Mouse (Mus musculus) kidney, adult 18-20 months (tissue): ENCODE data around the gene Tmem230.
"Not testable (repeated sequence)": the region's sequence is repeated elsewhere in the genome, so short reads cannot be mapped to it uniquely, and the experiment has no call there.

ENCODE experiments used
- DNase-seq: peaks from one replicate; pipeline ENCODE4 v3.0.0; 2021

Tmem230 gene

GRCm38 (mm10) chr2:132270331-132270951, 22.8 kb upstream of the Tmem230 start:
- peak; percentile 65 for DNase-seq

- no peak for DNase-seq
These were observed 21.6 kb upstream of the Tmem230 start for GRCm38 (mm10) chr2:132269217-132269616.

GRCm38 (mm10) chr2:132266086-132266485, 18.5 kb upstream of the Tmem230 start:
- no peak for DNase-seq

GRCm38 (mm10) chr2:132265196-132265595, 17.6 kb upstream of the Tmem230 start:
- DNase-seq, result no peak

DNA sequence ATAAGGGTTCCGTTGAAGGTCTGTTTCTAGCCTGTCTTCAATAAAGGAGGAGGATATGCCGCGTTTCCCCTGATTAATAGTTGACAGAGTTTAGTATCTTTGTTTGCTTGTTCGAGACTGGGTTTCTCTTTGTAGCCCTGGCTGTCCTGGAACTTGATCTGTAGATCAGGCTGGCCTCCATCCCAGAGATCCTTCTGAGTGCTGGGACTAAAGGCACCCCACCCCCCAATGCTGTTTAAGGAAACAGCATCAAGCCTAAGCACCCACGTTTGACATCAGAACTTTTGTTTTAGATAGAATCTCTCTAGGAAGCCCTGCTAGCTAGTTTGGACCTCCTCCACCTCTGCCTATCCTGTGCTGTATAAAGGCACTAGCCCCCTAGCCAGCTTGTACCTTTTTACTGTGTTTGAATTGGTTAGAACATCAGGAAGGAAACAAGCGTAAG, 16.7 kb upstream of the Tmem230 start:
- no peak for DNase-seq

GRCm38 (mm10) chr2:132263421-132264265, 16.0 kb upstream of the Tmem230 start:
- DNase-seq, result peak; percentile 55

- DNase-seq, result peak; percentile 99
These were observed 15.3 kb upstream of the Tmem230 start, which contains the start of gene Cds2 for GRCm38 (mm10) chr2:132262879-132263398. Cds2 (plus strand) TSS chr2:132263148.

GRCm38 (mm10) chr2:132262175-132262574, 14.6 kb upstream of the Tmem230 start:
- DNase-seq, result no peak

DNA sequence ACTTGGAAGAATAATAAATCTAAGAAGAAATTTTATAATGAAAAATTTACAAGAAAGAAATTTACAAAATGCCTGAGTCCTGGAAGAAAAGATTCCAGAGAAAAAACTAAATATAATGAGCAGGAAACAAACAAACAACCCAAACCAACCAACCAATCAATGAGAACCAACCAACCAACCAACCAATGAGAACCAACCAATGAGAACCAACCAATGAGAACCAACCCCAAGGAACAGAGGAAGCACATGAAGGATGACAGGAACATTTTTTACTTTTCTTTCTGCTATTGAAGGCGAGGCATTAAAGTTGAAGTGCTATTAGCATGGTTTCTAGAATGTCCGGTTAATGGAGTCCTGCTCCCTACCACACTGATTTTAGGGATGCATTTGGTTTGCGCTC, 13.0 kb upstream of the Tmem230 start:
- DNase-seq, result no peak

GRCm38 (mm10) chr2:132257350-132258068, 9.9 kb upstream of the Tmem230 start:
- DNase-seq, result no peak

DNA sequence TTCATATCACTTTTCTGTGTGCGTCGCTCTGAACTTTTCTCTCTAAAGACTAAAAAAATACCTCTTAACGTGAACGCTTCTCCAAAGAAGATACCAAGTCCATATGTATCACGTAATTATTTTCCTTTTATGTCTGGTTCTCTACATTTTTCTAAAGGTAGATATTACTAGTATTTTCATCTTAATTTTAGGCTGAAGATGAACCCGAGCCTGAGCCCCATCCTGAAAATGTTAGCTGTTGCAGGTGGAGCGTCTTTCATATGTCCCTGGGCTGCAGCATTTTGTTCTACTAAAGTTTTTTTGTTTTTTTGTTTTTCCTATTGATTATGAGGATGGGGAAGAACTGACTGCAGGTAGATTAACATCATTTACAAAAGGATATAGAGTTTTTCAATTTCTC, 6.0 kb upstream of the Tmem230 start:
- no peak for DNase-seq

GRCm38 (mm10) chr2:132252542-132253528, 5.2 kb upstream of the Tmem230 start, which contains the start of gene Pcna:
Pcna (minus strand) TSS chr2:132253314.
- peak; percentile 97 for DNase-seq

DNA sequence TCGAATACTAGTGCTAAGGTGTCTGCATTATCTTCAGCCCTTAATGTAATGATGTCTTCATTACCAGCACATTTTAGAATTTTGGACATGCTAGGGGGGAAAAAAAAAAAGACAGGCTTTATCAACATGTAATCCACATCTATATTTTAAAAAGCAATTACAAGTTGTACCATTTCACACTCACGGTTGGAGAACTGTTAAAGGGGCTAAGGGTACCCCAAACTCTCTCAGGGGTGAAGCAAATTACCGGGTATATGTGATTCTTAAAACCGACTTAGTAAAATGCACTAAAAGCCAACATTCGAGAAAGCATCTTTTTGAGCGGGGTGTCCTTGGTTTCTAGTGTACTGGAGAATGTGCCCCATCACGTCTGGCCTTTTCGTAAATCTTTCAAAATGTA, 4.3 kb upstream of the Tmem230 start:
- DNase-seq, result no peak

- no peak for DNase-seq
These were observed 4.2 kb downstream of the Tmem230 start for GRCm38 (mm10) chr2:132243370-132243769.

DNA sequence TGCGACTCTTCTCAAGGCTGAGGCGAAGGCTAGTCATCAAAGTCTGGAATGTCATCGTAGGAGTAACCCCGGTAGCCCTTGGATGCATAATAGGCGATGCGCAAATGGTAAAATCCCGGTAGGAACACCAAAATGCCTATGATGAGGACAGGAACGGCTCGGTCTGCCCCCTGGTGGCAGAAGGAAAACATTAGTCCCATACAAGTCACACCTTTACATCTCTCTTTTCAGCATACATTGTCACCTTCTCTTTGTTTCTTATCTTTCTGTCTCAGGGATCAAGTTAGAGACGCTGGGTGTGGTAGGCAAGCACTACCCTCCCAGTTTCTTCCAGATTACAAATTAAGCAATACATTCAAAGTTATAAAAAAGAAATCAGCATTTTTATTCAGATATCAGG, 7.2 kb downstream of the Tmem230 start:
- DNase-seq, result peak; percentile 49

DNA sequence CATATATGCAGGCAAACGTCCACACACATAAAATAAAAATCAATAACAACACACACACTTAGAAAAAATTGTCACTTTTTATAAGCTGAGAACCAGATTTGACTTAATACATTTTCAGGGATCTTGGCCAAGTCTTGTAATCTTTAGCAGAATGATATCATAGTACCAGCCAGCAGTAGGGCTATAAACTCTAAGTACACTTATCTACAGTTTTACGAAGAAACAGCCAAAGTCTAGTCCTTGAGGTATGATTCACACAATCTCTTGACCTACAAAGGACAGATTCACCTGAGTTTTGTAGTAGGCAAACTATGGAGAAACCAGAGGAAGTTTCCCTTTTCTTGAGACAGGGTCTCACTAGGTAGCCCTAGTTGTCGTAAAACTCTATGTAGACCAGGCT, 8.2 kb downstream of the Tmem230 start:
- DNase-seq, result not testable (repeated sequence)

DNA sequence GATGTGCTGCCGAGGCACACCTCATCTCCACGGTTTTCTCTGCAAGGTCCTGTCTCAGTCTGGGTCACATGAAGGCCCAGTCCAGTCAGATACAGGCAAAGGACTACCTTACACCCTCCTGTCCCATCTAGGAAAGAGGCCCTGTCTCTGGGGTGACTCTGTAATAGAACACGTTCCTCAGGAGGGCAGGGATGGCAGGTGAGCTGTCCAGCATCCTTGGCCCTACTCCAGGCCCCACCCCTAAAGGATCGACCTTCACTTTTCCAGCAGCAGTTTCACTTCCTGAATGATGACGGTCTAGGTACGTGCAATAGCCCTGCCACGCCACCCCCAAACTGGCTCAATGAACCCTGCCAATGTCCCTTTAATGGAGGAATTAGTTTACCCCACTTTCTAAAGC, 11.6 kb downstream of the Tmem230 start:
- no peak for DNase-seq

GRCm38 (mm10) chr2:132235291-132235690, 12.3 kb downstream of the Tmem230 start:
- no peak for DNase-seq

DNA sequence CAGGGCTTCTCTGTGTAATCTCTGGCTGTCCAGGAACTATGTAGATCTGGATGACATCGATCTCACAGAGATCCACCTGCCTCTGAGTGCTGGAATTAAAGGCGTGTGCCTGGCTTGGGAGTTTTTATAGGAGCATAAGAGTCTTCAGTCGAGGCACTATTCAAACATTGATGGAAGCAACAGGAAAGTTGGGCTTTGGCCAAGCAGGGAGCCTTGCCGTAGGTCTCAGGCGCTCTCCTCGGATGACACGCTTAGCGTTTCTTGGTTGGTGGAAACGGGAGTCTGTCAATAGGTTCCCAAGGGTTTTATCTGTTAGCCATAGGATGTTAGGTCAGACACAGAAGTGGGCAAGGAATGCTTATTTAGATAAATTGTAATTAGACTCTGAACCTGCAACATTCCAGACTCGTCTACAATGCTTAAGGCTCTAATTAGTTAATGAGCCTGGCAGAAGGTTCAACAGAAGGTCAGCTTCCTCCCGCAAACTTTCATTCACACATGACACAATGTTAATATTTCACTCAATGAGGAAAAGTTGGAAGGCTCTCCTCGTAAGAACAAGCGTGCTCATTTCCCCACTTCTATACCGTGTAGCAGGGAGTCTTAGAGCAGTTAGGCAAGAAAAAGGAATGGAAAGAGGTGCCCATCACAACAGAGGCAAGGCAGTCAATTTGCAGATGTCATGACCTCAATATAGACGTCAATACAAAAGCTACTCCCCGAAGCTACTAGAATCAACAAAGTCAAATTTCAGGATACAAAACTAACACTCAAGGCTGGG, 13.4 kb downstream of the Tmem230 start:
- no peak for DNase-seq

DNA sequence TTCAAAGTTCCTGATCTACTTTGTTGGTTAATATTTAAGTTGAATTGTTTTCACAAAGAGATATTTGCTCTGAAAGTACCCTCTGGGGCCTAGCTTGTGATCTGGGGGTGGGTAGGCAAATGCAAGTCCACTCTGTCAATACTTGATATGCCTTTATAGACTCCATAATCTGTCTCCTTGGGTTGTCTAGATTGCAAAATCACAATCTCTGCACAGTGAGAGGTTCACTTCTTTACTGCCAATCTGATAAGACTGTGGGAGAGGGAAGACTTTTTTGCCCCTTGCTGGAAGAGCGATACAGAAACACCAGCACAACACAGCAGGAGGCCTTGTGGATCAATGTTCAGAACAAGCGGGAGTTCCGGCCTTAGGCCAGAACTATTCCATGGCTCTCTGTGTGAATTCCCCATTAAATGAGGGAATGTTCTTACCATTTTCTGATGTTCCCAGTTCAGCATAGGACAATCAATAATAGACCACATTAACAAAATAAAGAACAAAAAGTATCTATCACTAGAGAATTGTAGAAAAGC, 15.1 kb downstream of the Tmem230 start:
- no peak for DNase-seq

DNA sequence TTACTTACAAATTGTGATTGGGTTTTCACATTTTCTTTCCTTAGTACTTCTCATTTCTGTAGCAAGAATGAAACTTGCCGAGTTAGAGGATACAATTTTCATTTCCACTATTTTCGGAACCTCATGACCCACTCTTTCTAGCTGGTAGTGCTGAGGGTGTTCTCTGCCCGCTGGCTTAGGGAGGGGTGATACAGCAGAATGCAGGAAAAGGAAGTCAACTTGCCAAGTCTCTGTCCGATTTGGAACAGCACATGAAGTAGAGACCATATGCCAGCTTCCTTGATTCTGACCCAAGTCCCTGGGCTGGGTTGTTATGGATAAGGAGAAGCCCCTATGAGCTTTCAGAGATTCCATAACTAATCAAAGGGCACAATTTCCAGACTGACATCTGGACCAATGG, 23.2 kb downstream of the Tmem230 start:
- DNase-seq, result no peak
